In genomic region chr11:19848412-19848811, GRCm38 (mm10) we compare ENCODE assay signal across 21 mouse cellular contexts.
DNase-seq lines count a peak whose midpoint lies in the region; ATAC-seq and TF ChIP-seq lines count a peak whose summit lies in the region.
"Had no signal": no experiment of that assay in that cellular context is flagged by ENCODE, and none has a peak within 500 bp of the region (broad histone marks: within the 10 kb centered on the region; RNA-seq: fewer than 3 reads in every experiment).

No protein-coding gene starts in this region.

- ATAC-seq in stomach, embryonic 16.5 days (ENCODE audit: insufficient read depth, low FRiP score), result peak; percentile 25; the same call in 1 of the 2 replicates
- no peak for ATAC-seq in midbrain, embryonic 11.5 days (ENCODE audit: low FRiP score)
- ATAC-seq: forebrain, embryonic 14.5 days; hindbrain, postnatal 0 days had no signal

- no peaks in the 10 kb centered on the region for H3K36me3 ChIP-seq in E14TG2a.4 (ENCODE audit: insufficient read depth, low read length)
- no peaks in the 10 kb centered on the region for H3K36me3 ChIP-seq in stomach, embryonic 16.5 days (ENCODE audit: control insufficient read depth, insufficient read depth, low read length)
- no peaks in the 10 kb centered on the region for H3K36me3 ChIP-seq in midbrain, embryonic 11.5 days (ENCODE audit: control insufficient read depth, insufficient read depth, low read length)
- H3K36me3 ChIP-seq: embryonic facial prominence, embryonic 13.5 days; forebrain, embryonic 10.5 days; heart, embryonic 13.5 days; hindbrain, embryonic 13.5 days had no signal

- H3K4me1 ChIP-seq in E14TG2a.4 (replicated peaks; ENCODE audit: low read depth, low read length), result peaks cover 50% of the 10 kb centered on the region
- H3K4me1 ChIP-seq in embryonic fibroblast, embryonic 13.5 days (ENCODE audit: control insufficient read depth, insufficient read depth, low read length), result peaks cover 11% of the 10 kb centered on the region
- H3K4me1 ChIP-seq in stomach, embryonic 16.5 days (ENCODE audit: control insufficient read depth, insufficient read depth, low read length), result peaks cover 8% of the 10 kb centered on the region
- no peaks in the 10 kb centered on the region for H3K4me1 ChIP-seq in midbrain, embryonic 11.5 days (ENCODE audit: control insufficient read depth, insufficient read depth, low read length)
- H3K4me1 ChIP-seq: hindbrain, embryonic 13.5 days had no signal

- peak overlapping the region; percentile 28; the same call in 1 of the 2 replicates for H3K27ac ChIP-seq in embryonic fibroblast, embryonic 13.5 days (ENCODE audit: insufficient read depth, low read length)
- H3K27ac ChIP-seq in stomach, embryonic 16.5 days (ENCODE audit: low read length), result peak overlapping the region; percentile 81; the same call in 1 of the 2 replicates
- no peak overlapping the region for H3K27ac ChIP-seq in midbrain, embryonic 11.5 days (ENCODE audit: low read depth, low read length)
- H3K27ac ChIP-seq: forebrain, embryonic 10.5 days; heart, embryonic 13.5 days; hindbrain, embryonic 13.5 days; hindbrain, postnatal 0 days had no signal

- H3K27me3 ChIP-seq in E14TG2a.4 (ENCODE audit: insufficient read depth, low read length), result no peaks in the 10 kb centered on the region
- no peaks in the 10 kb centered on the region for H3K27me3 ChIP-seq in stomach, embryonic 16.5 days (ENCODE audit: control insufficient read depth, insufficient read depth, low read length)
- no peaks in the 10 kb centered on the region for H3K27me3 ChIP-seq in midbrain, embryonic 11.5 days (ENCODE audit: control insufficient read depth, insufficient read depth, low read length)
- H3K27me3 ChIP-seq: embryonic facial prominence, embryonic 13.5 days; heart, embryonic 13.5 days; hindbrain, embryonic 13.5 days; Patski had no signal

- intact Hi-C loops in heart, postnatal 14 days (cut with DNase I), result no loop called here

- DNase-seq in 416B (ENCODE audit: low read depth), result peak; percentile 11
- DNase-seq in midbrain, embryonic 11.5 days (ENCODE audit: low spot score, missing footprints), result no peak
- no peak for DNase-seq in heart, postnatal 14 days
- DNase-seq in ovary, postnatal 10 days (ENCODE audit: low spot score), result no peak
- DNase-seq: adrenal gland, postnatal 10 days; cerebellum, adult 11 months; cerebellum, adult 8-10 months; cerebellum, postnatal 25 days; gastrocnemius, postnatal 36 days; heart, adult 11 months; kidney, adult 11 months had no signal

- H3K4me2 ChIP-seq in stomach, embryonic 16.5 days (ENCODE audit: low read depth, low read length), result no peak overlapping the region
- no peak overlapping the region for H3K4me2 ChIP-seq in midbrain, embryonic 11.5 days
- H3K4me2 ChIP-seq: embryonic facial prominence, embryonic 13.5 days; heart, embryonic 13.5 days; hindbrain, embryonic 13.5 days had no signal

- 69% methylated on average over 6 of the region's 6 CpGs for WGBS in stomach, embryonic 16.5 days
- 86% methylated on average over 6 of the region's 6 CpGs for WGBS in midbrain, embryonic 11.5 days

- peaks cover 5% of the 10 kb centered on the region; the same call in 1 of the 2 replicates for H3K9me3 ChIP-seq in E14TG2a.4 (ENCODE audit: low read length)
- H3K9me3 ChIP-seq in stomach, embryonic 16.5 days (replicated peaks; ENCODE audit: control insufficient read depth, low read length), result no peaks in the 10 kb centered on the region
- H3K9me3 ChIP-seq in midbrain, embryonic 11.5 days (ENCODE audit: control insufficient read depth, low read length), result no peaks in the 10 kb centered on the region
- H3K9me3 ChIP-seq: embryonic facial prominence, embryonic 13.5 days; forebrain, embryonic 10.5 days; heart, embryonic 13.5 days; hindbrain, embryonic 13.5 days had no signal

- H3K9ac ChIP-seq in stomach, embryonic 16.5 days (ENCODE audit: low read length), result no peak overlapping the region
- no peak overlapping the region for H3K9ac ChIP-seq in midbrain, embryonic 11.5 days (ENCODE audit: low read length)
- H3K9ac ChIP-seq: embryonic facial prominence, embryonic 13.5 days; heart, embryonic 13.5 days; hindbrain, embryonic 13.5 days had no signal

- no peak for TF ChIP-seq CTCF in E14TG2a.4 (conservative IDR thresholded peaks at IDR 0.05; ENCODE audit: low read length)
- no peak for TF ChIP-seq CTCF in embryonic fibroblast, embryonic 13.5 days (IDR thresholded peaks at IDR 0.05; ENCODE audit: borderline replicate concordance, insufficient read depth, low read length)

- peak overlapping the region; percentile 82 for H3K4me3 ChIP-seq in E14TG2a.4 (replicated peaks; ENCODE audit: low read length)
- H3K4me3 ChIP-seq in embryonic fibroblast, embryonic 13.5 days (ENCODE audit: insufficient read depth, low read length), result no peak overlapping the region
- no peak overlapping the region for H3K4me3 ChIP-seq in stomach, embryonic 16.5 days (replicated peaks; ENCODE audit: low read length)
- H3K4me3 ChIP-seq in midbrain, embryonic 11.5 days (ENCODE audit: low read depth, low read length), result no peak overlapping the region
- H3K4me3 ChIP-seq: embryonic facial prominence, embryonic 13.5 days; forebrain, embryonic 10.5 days; heart, embryonic 13.5 days; hindbrain, embryonic 13.5 days had no signal

- TF ChIP-seq POLR2A in embryonic fibroblast, embryonic 13.5 days (IDR thresholded peaks at IDR 0.05; ENCODE audit: low read depth, low read length), result no peak
